Mouse (Mus musculus): ENCODE measurements around the gene Slc35a3. TPM values are rescaled to one million over a fixed set of nuclear protein-coding genes. Genes with fewer than 3 reads are reported as not detected.
"Not testable (repeated sequence)": the region's sequence is repeated elsewhere in the genome, so short reads cannot be mapped to it uniquely, and the experiment has no call there.

Gene Slc35a3
- 14.4 and 16.2 TPM in 2 replicates for polyA plus RNA-seq (2012; rRNA removed)

DNA sequence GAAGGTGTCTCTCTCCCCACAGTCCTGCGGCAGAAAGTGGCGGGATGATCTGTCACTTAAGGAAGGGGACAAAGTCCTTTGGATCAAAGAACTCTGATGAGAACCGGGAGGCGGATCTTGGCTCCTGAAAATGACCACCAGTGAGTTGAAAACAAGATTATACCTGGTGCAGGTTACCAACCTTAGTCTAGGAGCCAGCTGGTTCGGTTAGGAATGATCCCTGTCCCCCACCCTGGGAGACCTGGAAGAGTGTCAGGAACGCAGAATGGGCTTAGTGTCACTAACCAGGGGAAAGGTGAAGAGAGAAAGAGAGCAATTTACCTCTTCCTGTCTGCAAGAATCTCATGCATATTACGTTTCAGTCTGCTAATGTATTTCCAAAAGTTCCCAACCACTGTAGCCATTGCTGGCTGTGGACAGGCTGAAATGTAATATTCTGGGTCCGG is at the start of gene Slc35a3:
Slc35a3 (minus strand) TSS at position 396 of the 446 bp plus-strand sequence.
- peaks cover 3% of the 10 kb centered on the region; the same call in 1 of the 2 replicates for H3K4me1 ChIP-seq (ENCODE audit: control insufficient read depth, insufficient read depth, low read length)
- TF ChIP-seq POLR2A (IDR thresholded peaks at IDR 0.05; ENCODE audit: borderline replicate concordance, insufficient read depth, low read length): no peak
- no peak for TF ChIP-seq CTCF (IDR thresholded peaks at IDR 0.05; ENCODE audit: borderline replicate concordance, insufficient read depth, low read depth, low read length)
- no peaks in the 10 kb centered on the region for H3K27me3 ChIP-seq (ENCODE audit: control insufficient read depth, insufficient read depth, low read length)
- WGBS: 4% methylated on average over 8 of the region's 8 CpGs
- no peak for DNase-seq
- H3K4me3 ChIP-seq (replicated peaks; ENCODE audit: insufficient read depth, low read depth, low read length): peak within 1 kb of the TSS; percentile 92
- H3K27ac ChIP-seq (ENCODE audit: insufficient read depth, low read length): peak within 1 kb of the TSS; percentile 77

DNA sequence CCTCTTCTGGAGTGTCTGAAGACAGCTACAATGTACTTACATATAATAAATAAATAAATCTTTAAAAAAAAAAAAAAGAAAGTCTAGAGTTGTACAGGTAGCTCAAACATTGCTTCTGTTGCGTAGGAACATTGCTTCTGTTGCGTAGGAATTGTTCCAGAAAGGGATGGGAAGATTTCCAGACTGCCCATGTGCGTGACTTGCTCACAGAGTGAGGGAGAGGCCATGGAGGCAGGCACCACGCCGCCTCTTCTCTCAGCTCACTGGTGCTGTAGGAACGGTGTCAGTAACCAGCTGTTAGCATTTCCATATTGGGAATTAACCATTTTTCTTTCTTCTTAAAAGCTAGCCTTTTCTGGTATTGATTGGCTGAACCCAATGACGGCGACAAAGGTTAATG is 40.2 kb upstream of the Slc35a3 start:
- TF ChIP-seq CTCF (IDR thresholded peaks at IDR 0.05; ENCODE audit: borderline replicate concordance, insufficient read depth, low read depth, low read length) (no peak), POLR2A (IDR thresholded peaks at IDR 0.05; ENCODE audit: borderline replicate concordance, insufficient read depth, low read length) (no peak)

DNA sequence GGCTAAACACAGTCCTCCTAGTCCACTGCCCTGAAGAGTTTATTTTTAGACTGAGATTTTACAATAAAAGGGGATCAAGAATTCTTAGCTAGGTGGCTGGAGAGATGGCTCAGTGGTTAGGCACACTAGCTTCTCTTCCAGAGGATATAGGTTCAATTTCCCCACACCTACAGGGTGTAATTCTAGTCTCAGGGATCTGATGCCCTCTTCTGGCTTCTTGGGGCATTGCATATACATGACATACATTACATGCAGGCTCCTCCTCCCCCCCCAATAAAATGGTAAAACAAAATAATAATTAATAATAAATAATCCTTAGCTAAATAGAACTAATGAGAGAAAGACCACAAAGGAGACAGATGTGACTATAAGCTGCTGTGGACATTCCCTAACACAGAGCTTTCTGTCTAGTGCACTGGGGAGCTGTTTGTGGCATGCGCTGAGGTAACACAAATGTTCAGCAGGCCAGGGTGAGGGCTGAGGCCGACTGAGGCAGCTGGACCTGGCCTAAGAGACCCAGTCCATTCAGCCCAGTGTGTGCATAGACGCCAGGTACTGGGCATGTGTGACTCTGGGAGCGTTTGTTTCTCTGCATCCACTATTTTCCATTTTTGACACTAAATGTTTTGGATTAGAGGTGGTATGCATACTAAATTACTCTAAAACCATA is 38.7 kb upstream of the Slc35a3 start:
- WGBS: 82% methylated on average over 4 of the region's 4 CpGs
- Histone ChIP-seq H3K27ac (ENCODE audit: insufficient read depth, low read length) (no peak overlapping the region), H3K4me1 (ENCODE audit: control insufficient read depth, insufficient read depth, low read length) (no peaks in the 10 kb centered on the region), H3K4me3 (replicated peaks; ENCODE audit: insufficient read depth, low read depth, low read length) (no peak overlapping the region), H3K27me3 (ENCODE audit: control insufficient read depth, insufficient read depth, low read length) (no peaks in the 10 kb centered on the region)
- DNase-seq: peak; percentile 33 to 39
- TF ChIP-seq CTCF (IDR thresholded peaks at IDR 0.05; ENCODE audit: borderline replicate concordance, insufficient read depth, low read depth, low read length) (peak; percentile 36; the same call in 1 of the 2 replicates), POLR2A (IDR thresholded peaks at IDR 0.05; ENCODE audit: borderline replicate concordance, insufficient read depth, low read length) (no peak)

More for the DNA sequence above, 40.2 kb upstream of the Slc35a3 start:
- Histone ChIP-seq H3K4me1 (ENCODE audit: control insufficient read depth, insufficient read depth, low read length) (no peaks in the 10 kb centered on the region), H3K27ac (ENCODE audit: insufficient read depth, low read length) (no peak overlapping the region), H3K27me3 (ENCODE audit: control insufficient read depth, insufficient read depth, low read length) (no peaks in the 10 kb centered on the region), H3K4me3 (replicated peaks; ENCODE audit: insufficient read depth, low read depth, low read length) (no peak overlapping the region)
- DNase-seq: no peak
- 78% methylated on average over 8 of the region's 8 CpGs for WGBS

DNA sequence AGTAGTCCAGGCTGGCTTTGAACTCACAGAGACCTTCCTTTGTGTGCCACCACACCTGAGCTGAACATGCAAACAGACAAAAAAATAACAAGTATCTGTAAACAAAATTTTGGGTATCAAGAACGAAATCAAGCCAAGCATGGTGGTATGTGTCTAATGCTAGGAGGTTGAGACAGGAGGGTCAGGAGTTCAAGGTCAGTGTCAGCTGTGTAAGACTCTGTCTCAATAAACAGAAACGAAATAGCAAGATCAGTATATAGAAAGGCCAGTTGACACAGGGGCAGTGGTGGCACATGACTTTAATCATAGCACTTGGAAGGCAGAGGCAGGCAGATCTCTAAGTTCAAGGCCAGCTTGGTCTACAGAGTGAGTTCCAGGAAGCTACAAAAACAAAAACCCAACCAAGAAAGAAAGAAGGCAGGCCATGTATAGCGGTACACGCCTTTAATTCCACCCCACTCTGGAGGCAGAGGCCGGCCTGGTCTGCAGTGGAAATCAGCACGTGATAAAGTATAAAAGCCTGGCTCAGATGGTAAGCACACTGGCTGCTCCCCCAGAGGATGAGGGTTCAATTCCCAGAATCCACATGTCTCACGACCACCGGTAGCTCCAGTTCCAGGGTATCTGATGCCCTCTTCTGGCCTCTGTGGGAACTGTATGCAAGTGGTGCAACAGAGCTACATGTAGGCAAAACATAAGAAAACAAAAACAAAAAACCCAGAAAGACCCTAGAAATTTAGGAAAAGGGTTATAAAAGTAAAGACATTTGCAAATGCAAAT is 36.0 kb upstream of the Slc35a3 start:
- no peak overlapping the region for H3K27ac ChIP-seq (ENCODE audit: insufficient read depth, low read length)
- WGBS: 59% methylated on average over 8 of the region's 8 CpGs

DNA sequence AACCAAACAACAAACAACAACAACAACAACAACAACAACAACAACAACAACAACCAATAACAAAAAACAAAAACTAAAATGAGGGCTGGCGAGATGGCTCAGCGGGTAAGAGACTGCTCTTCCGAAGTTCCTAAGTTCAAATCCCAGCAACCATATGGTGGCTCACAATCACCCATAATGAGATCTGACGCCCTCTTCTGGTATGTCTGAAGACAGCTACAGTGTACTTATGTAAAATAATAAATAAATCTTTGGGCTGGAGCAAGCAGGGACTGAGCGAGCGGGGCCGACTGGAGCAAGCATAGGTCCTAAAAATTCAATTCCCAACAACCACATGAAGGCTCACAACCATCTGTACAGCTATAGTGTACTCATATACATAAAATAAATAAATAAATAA is 35.0 kb upstream of the Slc35a3 start:
- H3K27ac ChIP-seq (ENCODE audit: insufficient read depth, low read length); DNase-seq; H3K27me3 ChIP-seq (ENCODE audit: control insufficient read depth, insufficient read depth, low read length); H3K4me3 ChIP-seq (replicated peaks; ENCODE audit: insufficient read depth, low read depth, low read length); H3K4me1 ChIP-seq (ENCODE audit: control insufficient read depth, insufficient read depth, low read length): not testable (repeated sequence)
- WGBS: 84% methylated on average over 7 of the region's 7 CpGs

More for the DNA sequence above, 36.0 kb upstream of the Slc35a3 start:
- Histone ChIP-seq H3K27me3 (ENCODE audit: control insufficient read depth, insufficient read depth, low read length) (no peaks in the 10 kb centered on the region), H3K4me1 (ENCODE audit: control insufficient read depth, insufficient read depth, low read length) (no peaks in the 10 kb centered on the region), H3K4me3 (replicated peaks; ENCODE audit: insufficient read depth, low read depth, low read length) (no peak overlapping the region)
- DNase-seq: no peak
- TF ChIP-seq CTCF (IDR thresholded peaks at IDR 0.05; ENCODE audit: borderline replicate concordance, insufficient read depth, low read depth, low read length) (peak; percentile 24; the same call in 1 of the 2 replicates), POLR2A (IDR thresholded peaks at IDR 0.05; ENCODE audit: borderline replicate concordance, insufficient read depth, low read length) (no peak)

DNA sequence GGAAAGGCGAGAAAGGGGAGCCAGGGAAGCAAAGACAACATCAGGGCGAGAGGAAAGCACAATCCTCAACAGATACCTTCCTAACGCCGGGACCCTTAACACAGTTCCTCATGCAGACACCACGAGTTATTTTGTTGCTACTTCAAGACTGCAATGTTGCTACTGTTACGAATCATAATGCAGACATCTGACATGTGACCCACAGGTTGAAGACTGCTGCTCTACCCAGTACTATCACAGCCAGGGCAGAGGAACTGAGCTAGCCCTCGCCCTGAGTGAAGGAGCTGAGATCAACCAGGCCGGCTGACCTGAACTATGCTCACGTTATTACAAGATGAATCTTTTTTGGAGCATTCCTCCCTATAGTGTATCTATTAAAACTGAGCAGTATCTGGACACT is 28.3 kb upstream of the Slc35a3 start:
- no peak for TF ChIP-seq CTCF (IDR thresholded peaks at IDR 0.05; ENCODE audit: borderline replicate concordance, insufficient read depth, low read depth, low read length)
- TF ChIP-seq POLR2A (IDR thresholded peaks at IDR 0.05; ENCODE audit: borderline replicate concordance, insufficient read depth, low read length): no peak
- DNase-seq: no peak
- no peak overlapping the region for H3K4me3 ChIP-seq (replicated peaks; ENCODE audit: insufficient read depth, low read depth, low read length)
- H3K27me3 ChIP-seq (ENCODE audit: control insufficient read depth, insufficient read depth, low read length): no peaks in the 10 kb centered on the region
- 86% methylated on average over 9 of the region's 9 CpGs for WGBS
- no peak overlapping the region for H3K27ac ChIP-seq (ENCODE audit: insufficient read depth, low read length)
- H3K4me1 ChIP-seq (ENCODE audit: control insufficient read depth, insufficient read depth, low read length): no peaks in the 10 kb centered on the region

DNA sequence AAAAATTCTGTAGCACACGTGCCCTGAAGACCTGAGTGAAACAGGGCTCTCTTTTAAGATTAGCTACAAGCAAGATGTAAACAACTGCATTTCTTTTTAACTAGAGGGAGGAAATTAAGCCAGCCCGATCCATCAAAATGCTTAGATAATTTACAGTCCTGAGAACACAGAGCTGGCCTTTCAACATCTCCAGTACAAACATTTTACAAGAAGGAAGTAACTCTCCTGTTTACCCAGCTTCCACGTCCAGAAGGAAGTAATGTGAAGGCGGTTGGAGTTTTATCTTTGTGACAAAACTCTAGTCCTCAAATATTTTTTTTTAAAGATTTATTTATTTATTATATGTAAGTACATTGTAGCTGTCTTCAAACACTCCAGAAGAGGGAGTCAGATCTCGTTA is 27.5 kb upstream of the Slc35a3 start:
- whole genome bisulfite sequencing: 87% methylated on average over 5 of the region's 5 CpGs
- H3K27ac ChIP-seq (ENCODE audit: insufficient read depth, low read length): no peak overlapping the region
- no peak for TF ChIP-seq CTCF (IDR thresholded peaks at IDR 0.05; ENCODE audit: borderline replicate concordance, insufficient read depth, low read depth, low read length)
- no peak for TF ChIP-seq POLR2A (IDR thresholded peaks at IDR 0.05; ENCODE audit: borderline replicate concordance, insufficient read depth, low read length)
- no peak overlapping the region for H3K4me3 ChIP-seq (replicated peaks; ENCODE audit: insufficient read depth, low read depth, low read length)
- no peaks in the 10 kb centered on the region for H3K27me3 ChIP-seq (ENCODE audit: control insufficient read depth, insufficient read depth, low read length)
- no peak for DNase-seq
- H3K4me1 ChIP-seq (ENCODE audit: control insufficient read depth, insufficient read depth, low read length): no peaks in the 10 kb centered on the region

DNA sequence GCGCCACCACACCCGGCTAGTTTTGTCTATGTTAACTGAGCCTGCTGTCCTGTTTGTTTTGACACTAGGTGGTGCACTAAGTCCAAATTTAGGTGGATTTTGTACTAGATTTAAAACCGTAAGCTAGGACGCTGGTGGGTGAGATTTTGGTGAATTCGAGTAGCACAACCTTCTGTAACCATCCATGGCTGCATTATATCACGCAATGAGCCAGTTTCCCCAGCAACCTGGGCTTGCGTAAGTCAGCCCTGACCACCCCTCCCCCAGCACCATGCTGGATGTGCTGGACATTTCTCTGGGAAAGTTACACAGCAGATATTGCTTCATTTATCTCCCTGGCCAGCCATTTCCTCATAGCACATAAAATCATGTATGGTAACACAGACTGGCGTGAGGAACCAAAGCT is 24.7 kb upstream of the Slc35a3 start:
- WGBS: 66% methylated on average over 8 of the region's 8 CpGs
- DNase-seq: no peak
- 0 out of 2 replicates have a peak, but pooled peaks have one; percentile 1 for TF ChIP-seq CTCF (IDR thresholded peaks at IDR 0.05; ENCODE audit: borderline replicate concordance, insufficient read depth, low read depth, low read length)
- TF ChIP-seq POLR2A (IDR thresholded peaks at IDR 0.05; ENCODE audit: borderline replicate concordance, insufficient read depth, low read length): no peak
- no peak overlapping the region for H3K4me3 ChIP-seq (replicated peaks; ENCODE audit: insufficient read depth, low read depth, low read length)
- no peaks in the 10 kb centered on the region for H3K27me3 ChIP-seq (ENCODE audit: control insufficient read depth, insufficient read depth, low read length)
- no peak overlapping the region for H3K27ac ChIP-seq (ENCODE audit: insufficient read depth, low read length)
- H3K4me1 ChIP-seq (ENCODE audit: control insufficient read depth, insufficient read depth, low read length): no peaks in the 10 kb centered on the region

Data from cerebellum, adult 2 months (tissue).